Mouse (Mus musculus) cerebellum, postnatal 4 days (tissue): ENCODE measurements around the gene Six3.
A peak's percentile ranks its signal among the peaks of the same experiment; 100 is the strongest.

Experiments used
- DNase-seq, 2 experiments: peaks; one replicate each; pipeline ENCODE4 v3.0.0; 2022; ENCODE audit warnings: low spot score in 2 of 2, mixed read lengths in 1 of 2

Gene Six3

DNA sequence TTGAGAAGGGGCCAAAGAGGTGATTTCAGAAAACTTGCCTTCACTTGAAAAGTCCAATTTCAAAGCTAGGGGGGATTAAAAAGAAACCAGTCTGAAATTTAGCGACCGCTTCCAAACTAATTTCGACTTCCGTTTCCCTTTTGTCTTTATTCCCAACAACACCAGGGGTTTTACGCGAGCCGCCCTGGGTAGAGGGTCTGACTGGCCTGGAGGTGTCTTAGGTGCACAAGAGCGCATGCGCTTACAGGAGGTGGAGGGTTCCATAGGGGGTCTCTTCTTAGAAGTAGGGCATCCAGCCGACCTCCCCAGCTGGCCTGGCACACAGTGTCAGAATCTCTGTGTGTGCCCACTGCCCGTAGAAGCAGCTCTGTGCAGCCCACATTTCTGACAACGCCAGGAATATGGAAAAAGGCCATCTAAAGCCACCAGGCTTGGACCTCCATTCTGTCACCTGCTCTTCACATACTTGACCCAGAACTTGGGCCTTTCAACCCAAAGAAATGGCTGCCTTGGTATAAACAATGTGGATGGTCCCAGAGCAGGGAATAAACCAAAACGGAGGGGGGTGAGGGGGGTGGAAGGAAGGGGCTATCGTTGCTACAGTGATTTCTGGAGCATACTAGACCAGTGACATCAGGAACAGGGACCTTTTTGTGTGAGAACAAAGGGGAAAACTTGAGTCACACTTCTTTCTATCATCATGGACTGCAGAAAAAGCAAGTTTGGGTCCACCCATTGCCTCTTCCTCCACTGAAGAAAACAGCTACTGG, 12.9 kb downstream of the Six3 start:
- DNase-seq = no peak

DNA sequence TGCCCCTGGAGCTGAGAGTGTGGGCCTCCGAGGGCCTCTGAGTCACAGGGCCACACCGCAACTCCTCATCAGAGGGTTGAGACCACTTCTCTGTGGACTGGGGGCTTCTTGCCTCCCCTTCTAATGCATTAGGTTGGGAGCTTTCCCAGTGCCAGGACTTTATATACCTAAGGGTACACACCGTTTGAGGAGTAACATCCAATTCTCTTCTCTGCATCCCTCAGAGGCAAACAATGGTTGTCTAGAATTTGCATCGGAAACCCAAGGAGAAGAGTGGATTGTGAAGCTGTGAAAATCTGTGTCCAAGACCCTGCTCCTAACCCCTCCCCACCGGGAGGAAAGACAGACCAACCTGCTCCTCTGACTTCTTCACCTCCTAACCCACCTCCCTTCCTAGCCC, 14.3 kb downstream of the Six3 start:
- no peak for DNase-seq

DNA sequence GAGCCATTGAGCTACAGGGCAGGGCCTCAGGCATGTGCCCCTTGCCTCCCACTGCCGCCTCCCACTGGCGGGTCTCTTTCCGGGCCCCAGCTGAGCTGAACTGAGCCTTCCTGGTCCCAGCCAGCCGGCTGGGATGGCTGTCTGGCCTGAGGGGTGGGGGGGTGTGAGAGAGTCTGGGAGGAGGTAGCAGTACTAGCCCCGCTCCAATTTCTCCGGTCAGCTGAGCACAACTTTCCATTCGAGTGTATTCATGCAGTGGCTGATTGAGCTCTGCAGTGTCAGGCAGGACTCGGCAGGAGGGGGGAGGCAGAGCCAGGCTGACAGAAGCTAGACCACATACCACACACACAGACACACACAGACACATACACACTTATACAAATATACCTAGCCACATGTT, 15.4 kb downstream of the Six3 start:
- no peak for DNase-seq

DNA sequence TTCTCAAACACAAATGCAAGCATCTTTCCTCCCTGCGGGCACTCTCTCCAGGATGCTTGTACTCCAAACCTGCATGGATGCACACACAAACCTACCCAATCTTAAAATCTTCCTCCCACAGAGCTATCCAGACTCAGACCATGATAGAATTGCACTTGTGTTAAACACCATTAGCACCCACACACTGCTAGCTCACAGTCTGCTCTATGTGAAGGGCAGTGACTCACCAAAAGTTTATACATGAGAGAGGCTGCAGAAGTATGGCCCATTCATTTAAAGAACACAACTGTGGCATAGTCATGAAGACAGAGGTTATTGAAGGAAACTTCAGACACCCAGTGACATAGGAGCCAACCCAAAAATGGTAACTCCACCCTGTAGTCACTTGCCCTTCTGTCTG, 16.0 kb downstream of the Six3 start:
- no peak for DNase-seq

DNA sequence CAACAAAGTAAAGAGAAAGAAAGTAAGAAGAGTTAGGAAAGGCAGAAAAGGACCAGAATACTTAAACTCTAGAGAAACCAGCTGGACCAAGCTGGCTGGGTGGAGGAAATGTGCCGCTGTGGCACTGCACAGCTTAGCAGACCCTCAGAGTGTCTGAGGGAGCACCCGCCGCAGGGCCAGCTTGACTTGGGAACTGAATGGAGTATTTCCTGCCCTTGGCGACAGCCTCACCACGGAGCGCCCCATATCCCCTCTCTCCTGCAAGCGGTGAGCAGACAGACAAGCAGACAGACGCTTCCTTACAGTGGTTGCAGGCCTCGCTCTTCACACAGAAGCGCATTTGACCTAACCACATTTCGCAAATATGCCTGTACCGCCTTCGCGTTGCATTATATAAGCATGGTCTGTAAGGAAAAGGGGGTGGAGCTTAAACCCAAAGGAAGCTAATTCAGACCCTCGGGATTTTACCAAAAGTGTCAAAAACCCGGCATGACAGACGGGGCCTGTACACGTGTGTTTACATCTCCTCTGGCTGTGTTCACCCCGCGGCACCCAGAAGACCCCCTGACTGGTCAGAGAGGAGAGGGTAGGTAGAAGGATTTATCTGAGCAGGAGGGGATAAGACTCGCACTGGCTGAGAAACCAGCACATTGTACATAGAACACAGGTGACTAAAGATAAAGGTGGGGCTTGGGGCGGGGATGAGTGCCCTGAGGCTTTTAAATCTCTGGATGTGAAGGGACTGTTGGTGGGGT, 17.1 kb downstream of the Six3 start:
- no peak for DNase-seq

DNA sequence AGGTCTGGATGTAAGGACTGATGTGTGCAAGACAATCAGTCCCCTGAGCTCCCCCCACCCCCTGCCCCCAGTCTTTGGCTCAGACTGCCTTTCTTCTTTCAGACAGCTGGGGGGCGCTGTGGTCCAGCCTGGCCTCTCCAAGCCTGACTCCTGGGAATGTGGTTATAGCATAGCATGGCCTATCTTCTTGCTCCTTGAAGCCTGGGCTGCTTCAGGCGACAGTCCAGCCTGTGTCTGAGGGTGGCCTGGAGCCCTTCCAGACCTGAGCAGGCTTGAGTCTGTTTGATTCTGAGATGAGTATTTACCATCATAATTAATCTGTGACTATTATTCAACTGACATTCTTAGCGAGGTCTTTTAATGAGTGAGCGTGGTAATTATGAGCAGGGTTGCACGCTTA, 17.7 kb downstream of the Six3 start:
- no peak for DNase-seq

DNA sequence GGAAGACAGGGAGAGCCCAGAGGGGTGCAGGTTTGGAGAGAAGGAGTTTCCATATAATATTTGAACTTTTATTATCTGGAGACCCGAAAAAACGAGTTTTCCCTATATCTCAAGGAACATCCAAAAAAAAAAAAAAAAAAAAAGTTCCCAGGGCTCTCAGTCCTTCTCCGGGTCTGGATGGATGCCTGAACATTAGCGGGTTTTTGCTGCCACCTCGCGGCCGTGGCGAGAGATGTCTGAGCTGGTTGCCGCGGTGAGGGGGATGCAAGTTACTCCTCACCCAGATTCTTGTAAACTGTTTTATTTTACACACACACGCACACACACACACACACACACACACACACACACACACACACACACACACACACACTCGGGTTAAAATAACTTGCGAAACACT, 20.2 kb downstream of the Six3 start:
- peak; percentile 75 to 89 for DNase-seq

DNA sequence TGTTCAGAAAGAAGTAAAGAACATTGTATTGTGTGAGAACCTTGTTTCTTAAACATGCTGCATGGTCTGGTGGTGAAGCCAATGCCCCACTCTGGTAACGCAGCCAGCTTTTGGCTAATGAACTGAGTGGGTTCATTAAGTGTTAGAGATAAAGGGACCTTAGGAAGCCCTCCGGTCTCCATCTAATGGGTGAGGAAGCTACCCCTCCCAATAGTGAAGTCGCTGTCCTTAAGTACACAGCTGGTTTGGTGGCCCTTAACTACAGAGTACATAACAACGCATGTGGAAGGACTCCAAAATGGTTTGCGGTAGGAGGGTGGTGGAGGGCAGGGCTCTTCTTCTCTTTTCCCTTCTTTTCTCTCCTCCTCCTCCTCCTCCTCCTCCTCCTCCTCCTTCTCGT, 24.5 kb downstream of the Six3 start:
- DNase-seq = no peak

DNA sequence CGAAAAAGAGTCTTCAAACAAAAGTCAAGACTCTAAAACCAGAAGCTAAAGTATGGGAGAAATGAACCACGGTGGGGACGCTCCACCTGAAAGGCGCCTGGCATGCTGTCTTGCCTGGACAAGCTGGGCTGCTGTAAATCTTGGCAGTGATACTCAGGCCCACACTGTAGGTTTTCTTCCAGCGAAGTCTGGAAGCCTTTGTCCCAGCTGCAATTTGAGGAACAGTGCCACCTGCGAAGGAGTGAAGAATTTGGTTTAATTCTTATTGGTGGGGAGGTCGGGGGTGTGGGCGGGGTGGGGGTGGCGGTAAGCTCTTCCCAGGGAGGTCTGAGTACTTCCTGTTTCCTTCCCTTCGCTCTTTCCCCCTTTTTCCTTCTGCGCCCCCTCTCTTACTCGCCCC, 31.9 kb downstream of the Six3 start:
- DNase-seq = no peak

DNA sequence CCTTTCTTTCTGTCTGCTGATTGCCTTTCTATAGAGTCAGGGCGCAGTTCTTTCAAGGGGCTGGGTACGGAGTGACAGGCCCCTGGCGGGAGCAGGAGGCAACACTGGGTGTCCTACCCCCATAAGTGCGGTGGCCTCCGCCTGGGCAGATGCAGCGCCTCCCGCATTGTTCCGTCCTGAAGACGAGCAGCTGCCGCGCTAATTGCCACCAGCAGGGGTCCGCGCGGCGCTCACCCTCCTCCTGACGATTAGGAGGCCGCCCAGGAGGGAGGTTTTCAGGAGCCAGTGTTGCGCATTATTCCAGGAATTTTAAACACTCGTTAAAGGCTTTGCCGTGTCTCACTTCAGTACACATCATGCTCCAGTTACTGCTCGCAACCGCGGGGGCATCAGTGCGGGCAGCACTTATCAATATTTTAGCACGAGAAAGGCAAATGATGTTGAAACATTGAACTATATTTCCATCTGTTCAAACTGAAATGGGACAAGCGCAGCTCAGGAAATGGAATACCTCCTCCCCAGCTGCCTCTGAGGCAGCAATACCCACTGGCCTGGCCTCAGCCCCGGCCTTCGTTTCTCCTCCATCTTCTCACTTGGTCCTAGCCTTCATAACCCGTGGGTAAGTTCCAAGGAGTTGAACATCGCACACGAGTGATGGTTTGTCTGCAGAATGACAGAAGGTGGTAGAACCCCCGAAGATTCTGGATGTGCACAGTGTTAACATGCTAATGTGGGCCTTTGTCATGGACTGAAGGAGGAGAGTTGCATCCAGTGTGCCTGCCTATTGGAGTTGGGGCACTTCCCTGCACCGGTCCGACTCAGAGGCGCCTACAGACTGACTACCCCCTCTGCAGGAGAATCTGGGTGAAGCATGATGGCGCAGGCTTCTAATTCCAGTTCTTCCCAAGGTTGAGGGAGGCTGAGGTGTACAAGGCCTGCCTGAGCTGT, 32.6 kb downstream of the Six3 start:
- DNase-seq = peak in 1 of 2 experiments; percentile 50

DNA sequence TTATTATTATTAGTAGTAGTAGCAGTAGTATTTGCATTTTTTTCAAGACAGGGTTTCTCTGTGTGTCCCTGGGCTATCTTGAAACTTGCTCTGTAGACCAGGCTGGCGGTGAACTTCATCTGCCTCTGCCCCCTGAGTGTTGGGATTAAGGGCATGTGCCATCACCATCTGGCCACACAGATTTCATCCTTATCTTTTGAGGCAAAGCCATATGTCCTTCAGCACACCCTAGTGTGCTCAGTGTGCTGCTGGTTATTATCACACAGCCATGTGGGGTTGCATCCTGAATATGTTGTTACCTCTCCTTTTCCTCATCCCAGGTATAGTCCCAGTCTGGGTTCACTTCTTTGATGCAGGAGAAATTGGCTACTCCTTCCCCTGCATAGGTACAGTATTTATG, 46.6 kb downstream of the Six3 start:
- no peak for DNase-seq

DNA sequence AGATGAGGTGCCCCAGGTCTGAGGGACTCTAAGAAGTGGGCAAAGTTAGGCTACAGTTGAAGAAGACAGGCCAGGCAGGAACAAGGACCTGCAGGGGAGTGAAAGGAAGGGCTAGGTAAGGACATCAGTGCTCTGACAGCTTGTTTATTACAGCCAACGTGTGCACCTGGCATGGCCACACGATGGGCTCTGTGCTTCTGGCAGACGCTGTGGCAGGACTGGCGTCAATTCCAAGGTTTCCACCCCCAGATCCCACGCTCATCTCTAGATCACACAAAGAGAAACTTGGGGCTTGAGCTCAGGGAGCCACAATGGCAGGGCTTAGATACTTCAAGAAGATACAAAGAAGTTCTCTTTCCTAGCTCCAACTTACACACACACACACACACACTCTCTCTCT, 48.1 kb downstream of the Six3 start:
- no peak for DNase-seq

DNA sequence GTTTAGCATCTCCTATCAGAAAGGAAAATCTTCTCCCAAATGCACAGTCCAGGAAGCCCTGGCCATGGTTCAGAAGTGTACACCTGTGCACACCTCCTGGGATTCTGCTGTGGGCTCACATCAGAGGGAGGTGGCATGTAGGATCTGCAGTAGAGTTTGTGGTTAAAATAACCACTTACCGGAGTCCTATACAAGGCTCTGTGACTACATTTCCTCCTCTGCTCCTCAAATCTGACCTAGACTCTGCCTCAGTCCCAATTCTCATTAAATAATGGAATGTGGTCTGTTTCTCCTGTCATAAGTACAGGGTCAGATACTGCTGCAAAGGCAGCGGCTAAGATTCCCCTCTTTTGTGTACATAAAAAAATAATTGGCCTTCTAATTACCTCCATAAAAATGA, 50.8 kb downstream of the Six3 start:
- no peak for DNase-seq

DNA sequence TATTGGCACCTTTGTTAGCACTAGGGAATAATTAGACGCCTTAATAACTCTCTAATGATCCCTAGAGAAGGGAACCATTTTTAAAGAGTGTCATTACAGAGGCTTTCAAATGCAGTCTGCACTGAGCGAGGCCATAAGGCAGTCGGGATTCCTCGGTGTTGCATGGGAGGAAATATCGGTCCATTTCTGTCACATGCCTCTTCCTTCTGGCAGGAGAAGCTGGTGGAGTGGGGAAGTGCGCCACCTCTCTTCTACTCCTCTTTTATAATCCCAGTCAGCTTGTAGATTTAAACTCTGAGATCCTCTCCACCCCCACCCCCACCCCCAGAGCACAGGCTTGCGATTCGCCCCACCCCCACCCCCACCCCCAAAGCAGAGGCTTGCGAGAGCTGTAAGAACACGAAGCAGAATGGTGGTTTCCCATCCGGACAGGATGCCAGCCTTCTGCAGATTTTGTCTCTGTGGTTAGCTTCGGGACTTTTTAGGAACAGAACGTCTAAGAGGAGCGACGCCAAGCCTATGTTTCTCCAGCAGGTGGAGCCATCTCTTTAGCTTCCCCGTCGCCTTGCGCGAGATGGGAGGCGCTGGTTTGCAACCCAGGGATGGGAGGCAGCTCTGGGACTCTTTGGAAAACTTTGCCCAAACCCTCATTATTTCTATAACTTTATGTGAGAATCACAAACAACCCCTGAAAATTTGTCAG, 51.4 kb downstream of the Six3 start:
- DNase-seq = peak; percentile 42 to 74
